Mouse (Mus musculus) heart, embryonic 15.5 days (tissue): ENCODE measurements around the gene Tnfsf10. TPM values are rescaled to one million over a fixed set of nuclear protein-coding genes. Genes with fewer than 3 reads are reported as not detected.
A peak's percentile ranks its signal among the peaks of the same experiment; 100 is the strongest.
"Not testable (repeated sequence)": the region's sequence is repeated elsewhere in the genome, so short reads cannot be mapped to it uniquely, and the experiment has no call there.

Source experiments
- ATAC-seq: fragments of 200-750 bp; cut with Nextera tagmentation; replicated peaks from 2 replicates; pipeline ENCODE4 v1.8.0; 2017; ENCODE audit warnings: low read depth, moderate TSS enrichment; ENCODE audit not compliant: insufficient number of reproducible peaks, insufficient read depth, low FRiP score
- H3K27ac ChIP-seq: fragments of 300-500 bp; sonication (generic); 2 replicates; pipeline ENCODE4 v1.5.1; 2015; ENCODE audit warnings: mild to moderate bottlenecking, inconsistent platforms
- H3K27me3 ChIP-seq: fragments of 300-500 bp; sonication (generic); 2 replicates; pipeline ENCODE4 v1.6.1; 2015; ENCODE audit warnings: inconsistent platforms
- H3K36me3 ChIP-seq: fragments of 300-500 bp; sonication (generic); 2 replicates; pipeline ENCODE4 v1.6.1; 2015; ENCODE audit warnings: mild to moderate bottlenecking, inconsistent platforms
- H3K4me1 ChIP-seq: fragments of 300-500 bp; sonication (generic); replicated peaks from 2 replicates; pipeline ENCODE4 v1.6.1; 2015; ENCODE audit warnings: inconsistent platforms
- H3K4me2 ChIP-seq: fragments of 300-500 bp; sonication (generic); 2 replicates; pipeline ENCODE4 v1.6.1; 2015; ENCODE audit warnings: inconsistent platforms, mild to moderate bottlenecking, moderate library complexity
- H3K4me3 ChIP-seq: fragments of 300-500 bp; sonication (generic); 2 replicates; pipeline ENCODE4 v1.5.1; 2015; ENCODE audit warnings: mild to moderate bottlenecking, inconsistent platforms
- H3K9ac ChIP-seq: fragments of 300-500 bp; sonication (generic); 2 replicates; pipeline ENCODE4 v1.6.1; 2015; ENCODE audit warnings: mild to moderate bottlenecking, inconsistent platforms
- H3K9me3 ChIP-seq: fragments of 300-500 bp; sonication (generic); replicated peaks from 2 replicates; pipeline ENCODE4 v1.6.1; 2016; ENCODE audit warnings: inconsistent platforms
- whole genome bisulfite sequencing: fragments of 180-500 bp; shearing (Covaris S2); methylation state at CpG from one replicate; pipeline ENCODE4 v1.1.7; 2015; ENCODE audit warnings: mixed read lengths; 5-methylcytosine and 5-hydroxymethylcytosine counted together
- polyA plus RNA-seq: library from polyadenylated mRNA; unstranded; fragments of >200 nt; fragmentation: Nextera tagmentation; extraction: Ambion mirVana; gene quantifications from 2 replicates; pipeline ENCODE4 v1.2.1, GENCODE M21; 2015

The Tnfsf10 gene
- 0.20 and 0.96 TPM in 2 replicates for polyA plus RNA-seq

DNA sequence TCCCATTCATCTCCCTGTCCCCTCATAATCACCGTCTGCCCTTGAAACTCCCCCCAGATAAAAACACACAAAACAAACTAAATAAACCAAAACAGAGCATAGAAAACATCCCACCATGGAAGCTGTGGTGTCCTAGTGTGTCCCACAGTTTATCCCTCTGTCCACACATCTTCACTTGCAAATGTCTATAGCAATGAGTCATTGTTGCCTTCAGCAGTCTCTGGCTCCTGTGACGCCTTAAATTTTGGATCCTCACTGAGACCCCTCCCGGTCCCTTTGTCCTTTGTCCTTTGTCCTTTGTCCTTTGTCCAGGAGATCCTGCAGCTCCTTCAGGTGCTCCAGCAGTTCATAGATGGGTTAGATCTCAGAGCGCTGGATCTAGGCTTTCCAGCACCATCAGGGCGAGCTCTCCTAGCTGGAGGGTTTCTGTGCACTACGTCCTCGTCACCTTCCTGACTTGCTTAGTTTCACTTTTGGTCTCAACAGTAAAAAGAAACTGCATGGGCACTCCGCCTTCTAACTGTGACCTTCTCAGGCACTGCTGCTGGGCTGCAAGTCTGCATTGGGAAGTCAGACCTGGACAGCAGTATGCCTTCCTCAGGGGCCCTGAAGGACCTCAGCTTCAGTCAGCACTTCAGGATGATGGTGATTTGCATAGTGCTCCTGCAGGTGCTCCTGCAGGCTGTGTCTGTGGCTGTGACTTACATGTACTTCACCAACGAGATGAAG is at the start of gene Tnfsf10:
Tnfsf10 (plus strand) TSS at position 470 of the 729 bp plus-strand sequence.
- Histone ChIP-seq H3K4me1 (peaks cover 12% of the 10 kb centered on the region), H3K27ac (peak within 1 kb of the TSS; percentile 65), H3K9ac (peak within 1 kb of the TSS; percentile 16; the same call in 1 of the 2 replicates), H3K4me3 (peak within 1 kb of the TSS; percentile 36), H3K36me3 (no peaks in the 10 kb centered on the region), H3K27me3 (no peaks in the 10 kb centered on the region), H3K4me2 (peak within 1 kb of the TSS; percentile 52), H3K9me3 (no peaks in the 10 kb centered on the region)
- ATAC-seq, result no peak
- WGBS, result 61% methylated on average over 9 of the region's 9 CpGs

DNA sequence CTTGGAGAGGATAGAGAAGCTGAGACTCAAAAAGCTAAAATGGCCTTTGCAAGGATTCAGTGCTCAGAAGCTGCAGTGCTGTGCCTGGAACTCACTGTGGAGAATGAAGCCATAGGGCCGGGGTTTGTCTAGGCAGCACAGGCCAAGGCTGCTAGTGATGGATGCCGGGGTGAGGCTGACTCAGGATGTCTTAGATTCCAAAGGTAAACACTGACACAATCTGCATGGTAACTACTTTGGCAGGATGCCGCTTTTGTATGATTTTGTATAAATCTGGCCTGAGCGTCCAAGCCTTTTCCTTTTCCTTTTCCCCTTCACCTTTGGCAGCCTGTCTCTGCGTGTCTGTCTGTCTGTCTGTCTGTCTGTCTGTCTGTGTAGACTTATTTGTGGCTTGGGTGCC is 49.5 kb upstream of the Tnfsf10 start:
- Histone ChIP-seq H3K4me2 (no peak overlapping the region), H3K9ac (no peak overlapping the region), H3K27ac (no peak overlapping the region), H3K36me3 (no peaks in the 10 kb centered on the region), H3K4me1 (0 out of 2 replicates have a peak, but pooled peaks cover 3% of the 10 kb centered on the region), H3K4me3 (no peak overlapping the region), H3K9me3 (no peaks in the 10 kb centered on the region), H3K27me3 (no peaks in the 10 kb centered on the region)
- ATAC-seq, result no peak
- WGBS, result 65% methylated on average over 5 of the region's 5 CpGs

DNA sequence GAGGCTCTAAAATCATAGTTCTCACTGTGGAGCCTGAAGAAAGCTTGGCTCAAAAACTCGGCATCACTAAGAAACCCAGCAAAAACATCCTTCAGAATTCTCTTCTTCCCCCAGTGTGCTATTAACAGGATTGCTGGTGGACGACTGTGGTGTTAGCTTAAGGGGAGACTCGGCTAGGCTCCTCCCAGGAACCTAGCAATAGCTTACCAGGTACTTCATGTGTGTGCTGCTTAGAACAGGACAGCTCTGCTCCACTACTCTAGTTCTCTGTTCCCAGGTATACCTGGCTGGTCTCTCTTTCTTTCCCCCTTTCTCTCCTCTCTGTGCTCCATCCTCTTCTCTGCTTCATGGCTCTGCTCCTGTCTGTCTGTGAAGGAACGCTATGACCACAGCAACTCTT is 48.9 kb upstream of the Tnfsf10 start:
- no peak overlapping the region for H3K9ac ChIP-seq
- 0 out of 2 replicates have a peak, but pooled peaks cover 3% of the 10 kb centered on the region for H3K4me1 ChIP-seq
- 47% methylated on average over 4 of the region's 4 CpGs for WGBS
- no peaks in the 10 kb centered on the region for H3K27me3 ChIP-seq
- H3K4me3 ChIP-seq, result no peak overlapping the region
- H3K4me2 ChIP-seq, result no peak overlapping the region
- H3K9me3 ChIP-seq, result no peaks in the 10 kb centered on the region
- H3K27ac ChIP-seq, result no peak overlapping the region
- H3K36me3 ChIP-seq, result no peaks in the 10 kb centered on the region
- ATAC-seq, result no peak

DNA sequence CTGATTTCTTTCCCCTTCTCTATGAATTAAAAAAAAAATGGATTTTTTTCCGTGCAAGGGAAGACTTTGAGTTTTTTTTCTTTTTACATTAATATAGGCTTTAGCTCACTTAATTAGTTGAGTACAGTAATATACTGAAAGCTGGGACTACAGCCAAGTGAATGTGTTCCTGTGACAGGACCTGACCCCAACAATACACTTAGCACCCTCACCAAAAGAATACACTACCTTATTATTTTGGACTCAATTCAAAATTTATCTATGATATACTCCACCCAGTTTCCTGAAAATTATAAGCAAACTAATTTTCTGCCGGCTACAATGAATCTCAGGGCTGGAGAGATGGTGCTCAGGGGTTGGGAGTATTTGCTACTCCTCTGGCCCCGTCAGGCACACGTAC is 47.7 kb upstream of the Tnfsf10 start:
- Histone ChIP-seq H3K9me3 (no peaks in the 10 kb centered on the region), H3K9ac (no peak overlapping the region), H3K4me1 (0 out of 2 replicates have a peak, but pooled peaks cover 3% of the 10 kb centered on the region), H3K27ac (no peak overlapping the region), H3K27me3 (no peaks in the 10 kb centered on the region), H3K4me2 (no peak overlapping the region), H3K36me3 (no peaks in the 10 kb centered on the region), H3K4me3 (no peak overlapping the region)
- ATAC-seq, result no peak
- 61% methylated on average over 4 of the region's 4 CpGs for WGBS

DNA sequence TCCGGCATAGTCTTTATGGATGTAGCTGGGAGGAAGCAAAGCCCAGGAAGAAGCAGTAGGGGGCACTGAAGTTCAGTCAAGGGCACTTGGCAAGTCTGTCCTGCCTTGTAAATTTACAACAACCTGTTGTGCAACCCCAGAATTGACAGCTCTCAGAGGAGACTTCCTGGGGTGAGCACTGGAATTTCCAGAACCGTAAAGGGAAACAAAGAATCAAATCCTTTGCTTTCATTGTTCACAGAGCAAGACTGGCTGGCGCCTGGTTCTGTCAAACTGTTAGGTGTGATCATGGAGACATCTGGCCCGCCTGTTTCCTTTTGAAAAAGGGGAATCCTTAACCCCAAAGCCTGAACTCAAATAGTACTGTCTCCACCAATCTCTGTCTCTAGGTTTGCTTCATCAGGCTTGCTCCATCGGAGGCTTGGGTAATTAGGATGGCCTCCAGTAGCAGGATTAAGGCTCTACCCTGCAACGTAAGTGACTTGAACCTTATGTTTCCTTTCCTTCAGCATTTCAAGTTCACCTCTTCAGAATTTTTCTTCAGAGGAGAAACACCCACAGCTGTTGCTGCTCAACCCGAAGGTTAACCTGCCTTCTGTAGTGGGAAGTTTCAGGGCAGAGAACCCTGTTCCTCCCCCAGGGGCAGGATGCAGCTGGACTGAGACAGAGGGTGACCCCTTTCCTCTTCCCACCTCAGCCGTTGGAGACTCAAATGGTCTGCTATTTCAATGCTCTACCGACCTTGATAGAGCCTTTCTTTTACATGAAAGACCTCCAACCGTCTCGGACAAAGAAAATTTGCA is 46.5 kb upstream of the Tnfsf10 start:
- Histone ChIP-seq H3K27ac (peak overlapping the region; percentile 70), H3K9ac (no peak overlapping the region), H3K4me2 (0 out of 2 replicates have a peak overlapping the region, but pooled peaks have one; percentile 2), H3K9me3 (no peaks in the 10 kb centered on the region), H3K4me1 (0 out of 2 replicates have a peak, but pooled peaks cover 3% of the 10 kb centered on the region), H3K27me3 (no peaks in the 10 kb centered on the region), H3K36me3 (no peaks in the 10 kb centered on the region), H3K4me3 (no peak overlapping the region)
- ATAC-seq, result peak; percentile 75
- 39% methylated on average over 11 of the region's 11 CpGs for WGBS

DNA sequence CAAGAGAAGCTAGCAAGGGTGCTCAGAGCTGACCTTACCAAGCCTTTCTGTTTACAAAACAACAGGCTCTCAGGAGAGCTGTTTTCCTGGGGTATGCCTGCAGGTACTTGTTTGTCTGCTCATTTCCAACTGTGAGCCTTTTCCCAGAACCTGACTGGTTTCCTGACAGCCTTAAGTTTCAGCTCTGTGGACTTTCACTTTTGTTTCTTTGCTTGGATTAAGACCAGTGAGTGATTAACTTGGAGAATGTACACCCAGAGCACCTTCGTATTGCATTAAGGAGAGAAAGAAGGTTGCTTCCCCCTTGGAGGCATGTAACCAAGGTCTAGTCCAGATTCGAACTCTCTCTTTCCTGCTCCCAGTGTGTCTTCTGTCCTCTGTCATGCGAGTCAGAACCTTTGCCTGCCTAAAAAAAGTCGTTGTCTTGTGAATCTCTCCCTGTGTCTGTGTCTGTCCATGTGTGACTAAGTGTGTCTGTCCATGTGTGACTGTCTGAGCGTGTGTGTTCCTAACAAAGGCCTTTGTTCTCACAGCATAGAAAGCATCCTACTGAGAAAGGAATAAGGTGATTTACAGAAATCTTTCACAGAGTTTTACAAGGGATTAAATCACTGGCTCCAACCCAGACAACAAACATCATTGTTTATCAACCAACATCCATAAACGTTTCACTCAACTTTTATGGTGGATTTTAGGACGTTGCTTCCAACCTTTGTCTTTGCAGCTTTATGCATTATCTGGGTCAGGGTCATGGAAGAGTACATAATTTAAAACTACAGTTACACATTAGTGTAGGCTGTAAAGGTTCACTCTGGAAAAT is 43.7 kb upstream of the Tnfsf10 start:
- no peak overlapping the region for H3K9ac ChIP-seq
- H3K36me3 ChIP-seq, result no peaks in the 10 kb centered on the region
- no peaks in the 10 kb centered on the region for H3K27me3 ChIP-seq
- ATAC-seq, result no peak
- H3K9me3 ChIP-seq, result no peaks in the 10 kb centered on the region
- H3K4me2 ChIP-seq, result no peak overlapping the region
- H3K27ac ChIP-seq, result no peak overlapping the region
- WGBS, result 49% methylated on average over 7 of the region's 7 CpGs
- no peak overlapping the region for H3K4me3 ChIP-seq
- H3K4me1 ChIP-seq, result 0 out of 2 replicates have a peak, but pooled peaks cover 3% of the 10 kb centered on the region

DNA sequence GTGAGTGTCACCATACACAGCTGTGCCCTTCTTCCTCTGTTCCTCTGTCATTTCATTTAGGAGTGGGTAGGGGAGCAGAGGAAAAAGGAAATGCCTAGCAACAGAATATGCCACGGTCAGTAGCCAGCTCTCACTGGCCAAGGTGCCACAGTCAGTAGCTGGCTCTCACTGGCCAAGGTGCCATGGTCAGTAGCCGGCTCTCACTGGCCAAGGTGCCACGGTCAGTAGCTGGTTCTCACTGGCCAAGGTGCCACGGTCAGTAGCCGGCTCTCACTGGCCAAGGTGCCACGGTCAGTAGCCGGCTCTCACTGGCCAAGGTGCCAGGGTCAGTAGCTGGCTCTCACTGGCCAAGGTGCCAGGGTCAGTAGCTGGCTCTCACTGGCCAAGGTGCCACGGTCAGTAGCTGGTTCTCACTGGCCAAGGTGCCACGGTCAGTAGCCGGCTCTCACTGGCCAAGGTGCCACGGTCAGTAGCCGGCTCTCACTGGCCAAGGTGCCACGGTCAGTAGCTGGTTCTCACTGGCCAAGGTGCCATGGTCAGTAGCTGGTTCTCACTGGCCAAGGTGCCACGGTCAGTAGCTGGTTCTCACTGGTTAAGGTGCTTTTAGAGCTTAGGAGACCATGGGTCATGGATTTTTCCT is 37.4 kb upstream of the Tnfsf10 start:
- not testable (repeated sequence) for H3K27ac ChIP-seq, H3K9me3 ChIP-seq, H3K4me2 ChIP-seq, H3K9ac ChIP-seq, ATAC-seq, H3K4me3 ChIP-seq, H3K27me3 ChIP-seq, H3K36me3 ChIP-seq
- peaks cover 23% of the 10 kb centered on the region; the same call in 1 of the 2 replicates for H3K4me1 ChIP-seq
- 96% methylated on average over 14 of the region's 14 CpGs for WGBS

DNA sequence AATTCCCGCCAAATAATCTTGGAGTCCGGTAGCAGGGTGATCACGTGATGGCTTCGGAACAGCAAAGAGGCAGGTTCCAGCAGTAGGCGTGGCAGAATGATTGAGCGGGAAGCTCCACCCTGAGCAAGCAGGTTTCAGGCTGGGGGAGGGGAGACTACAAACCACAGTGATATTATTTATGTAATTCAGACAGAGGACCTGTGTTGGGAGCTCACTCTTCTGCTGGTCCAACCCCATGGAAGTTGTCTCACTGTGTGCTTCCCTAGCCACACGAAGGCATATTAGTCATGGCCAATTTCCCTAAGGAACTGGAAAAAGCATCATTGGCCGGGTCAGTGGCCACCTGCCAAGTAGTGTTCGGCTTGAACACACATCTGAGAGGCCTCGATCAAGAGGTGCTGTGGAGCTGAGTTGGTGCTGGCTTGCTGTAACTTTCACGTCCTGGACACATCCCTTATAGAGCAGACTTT is 36.5 kb upstream of the Tnfsf10 start:
- Histone ChIP-seq H3K36me3 (no peaks in the 10 kb centered on the region), H3K4me2 (no peak overlapping the region), H3K27me3 (no peaks in the 10 kb centered on the region), H3K4me3 (no peak overlapping the region), H3K9me3 (no peaks in the 10 kb centered on the region), H3K4me1 (peaks cover 23% of the 10 kb centered on the region; the same call in 1 of the 2 replicates), H3K27ac (no peak overlapping the region), H3K9ac (no peak overlapping the region)
- no peak for ATAC-seq
- WGBS, result 46% methylated on average over 11 of the region's 11 CpGs

DNA sequence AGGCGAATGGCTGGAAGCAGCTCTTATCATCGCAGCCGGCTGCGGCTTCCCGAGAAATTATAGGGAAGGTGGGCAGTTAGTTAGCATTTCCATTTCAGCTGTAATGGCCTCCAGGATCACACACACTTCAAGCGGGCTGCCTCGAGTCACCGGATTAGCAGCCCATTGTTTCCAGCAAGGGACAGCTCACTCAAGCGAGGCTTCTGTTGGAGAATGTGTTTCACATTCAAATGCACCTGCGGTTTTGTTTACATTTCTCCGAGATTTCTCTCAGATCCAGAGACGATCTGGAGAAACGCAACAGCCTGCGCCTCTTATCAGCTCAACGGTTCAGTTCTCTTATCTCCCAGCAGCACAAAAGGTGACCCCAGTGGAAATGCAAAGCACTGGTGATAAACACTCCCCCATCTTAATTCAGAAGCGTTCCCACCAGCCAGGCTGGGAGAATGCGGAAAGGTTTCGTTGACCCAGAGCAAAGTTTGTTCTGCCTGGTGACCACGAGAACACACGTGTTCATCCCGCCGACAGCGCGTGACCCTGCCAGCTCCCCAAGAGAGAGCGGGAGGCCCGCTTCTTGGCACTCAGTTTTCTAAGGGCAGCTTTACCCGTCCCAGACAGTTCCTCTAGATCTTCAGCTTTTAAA is 33.6 kb upstream of the Tnfsf10 start:
- Histone ChIP-seq H3K4me2 (peak overlapping the region; percentile 62), H3K27ac (no peak overlapping the region), H3K4me1 (peaks cover 23% of the 10 kb centered on the region; the same call in 1 of the 2 replicates), H3K9ac (no peak overlapping the region), H3K4me3 (peak overlapping the region; percentile 37), H3K27me3 (no peaks in the 10 kb centered on the region; the same call in 1 of the 2 replicates), H3K36me3 (no peaks in the 10 kb centered on the region), H3K9me3 (no peaks in the 10 kb centered on the region)
- peak; percentile 32; the same call in 1 of the 2 replicates for ATAC-seq
- WGBS, result 3% methylated on average over 27 of the region's 27 CpGs

DNA sequence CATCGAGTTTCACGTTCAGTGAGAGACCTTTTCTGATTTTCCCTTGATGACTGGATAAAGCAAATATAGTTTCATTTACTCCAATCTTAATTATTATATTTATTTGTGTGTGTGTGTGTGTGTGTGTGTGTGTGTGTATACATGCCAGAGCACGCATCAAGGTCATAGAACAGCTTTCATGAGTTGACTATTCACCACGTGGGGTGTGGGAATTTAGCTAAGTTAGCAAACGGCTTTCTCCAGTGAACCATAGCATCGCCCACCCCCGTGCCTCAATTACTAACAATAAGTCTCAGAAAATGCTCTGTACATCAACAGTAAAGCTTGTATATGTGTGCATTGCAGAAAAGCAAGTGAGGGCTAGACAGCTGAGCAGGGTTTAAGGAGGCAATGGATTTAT is 33.0 kb upstream of the Tnfsf10 start:
- Histone ChIP-seq H3K9ac (no peak overlapping the region), H3K36me3 (no peaks in the 10 kb centered on the region), H3K27ac (no peak overlapping the region), H3K9me3 (no peaks in the 10 kb centered on the region), H3K27me3 (no peaks in the 10 kb centered on the region; the same call in 1 of the 2 replicates), H3K4me3 (peak overlapping the region; percentile 37; the same call in 1 of the 2 replicates), H3K4me2 (peak overlapping the region; percentile 62), H3K4me1 (peaks cover 26% of the 10 kb centered on the region)
- 62% methylated on average over 7 of the region's 7 CpGs for WGBS
- no peak for ATAC-seq
